Mouse (Mus musculus) ES-E14 (cell line): ENCODE data around the gene Litaf.

Source experiments
- CHD2 ChIP-seq: IDR thresholded peaks from 2 replicates; pipeline ENCODE4 v1.6.1; 2014; ENCODE audit warnings: mild to moderate bottlenecking, low read depth, low read length, inconsistent platforms
- HCFC1 ChIP-seq: IDR thresholded peaks from 2 replicates; pipeline ENCODE4 v1.6.1; 2012; ENCODE audit warnings: low read length, inconsistent platforms, borderline replicate concordance; ENCODE audit not compliant: insufficient read depth
- ZNF384 ChIP-seq: IDR thresholded peaks from 2 replicates; pipeline ENCODE4 v1.6.1; 2012; ENCODE audit warnings: low read depth, low read length, inconsistent platforms

GRCm38 (mm10) chr16:10960916-10961315 is 105.0 kb downstream of the Litaf start:
- TF ChIP-seq CHD2 (no peak), HCFC1 (no peak), ZNF384 (no peak)
